Mouse (Mus musculus): Measurements from ENCODE around the gene Bod1l. TPM values are rescaled to one million over a fixed set of nuclear protein-coding genes. Genes with fewer than 3 reads are reported as not detected.

Gene Bod1l
- total RNA-seq, 2 experiments from 2014 or later = 12.6 to 13.6 TPM

Small RNA genes lying within 50 kb of the gene (microRNA-seq; reads per million reads assigned to microRNA genes)
- 0 reads per million in 2 experiments for gene Mir6414

Other genes with a start within 250 kb of the Bod1l start
- 10 to 100 TPM; 54.4 to 57.5 TPM for gene Rab28, start 136.2 kb downstream of the Bod1l start, total RNA-seq (2021)
- not detected for gene Nkx3-2, start 79.8 kb downstream of the Bod1l start, total RNA-seq (2021)
- gene Gm16223, start 223.6 kb upstream of the Bod1l start, total RNA-seq (2021) = not detected